Mouse (Mus musculus): ENCODE measurements around the gene Agbl4.

Agbl4 gene

DNA sequence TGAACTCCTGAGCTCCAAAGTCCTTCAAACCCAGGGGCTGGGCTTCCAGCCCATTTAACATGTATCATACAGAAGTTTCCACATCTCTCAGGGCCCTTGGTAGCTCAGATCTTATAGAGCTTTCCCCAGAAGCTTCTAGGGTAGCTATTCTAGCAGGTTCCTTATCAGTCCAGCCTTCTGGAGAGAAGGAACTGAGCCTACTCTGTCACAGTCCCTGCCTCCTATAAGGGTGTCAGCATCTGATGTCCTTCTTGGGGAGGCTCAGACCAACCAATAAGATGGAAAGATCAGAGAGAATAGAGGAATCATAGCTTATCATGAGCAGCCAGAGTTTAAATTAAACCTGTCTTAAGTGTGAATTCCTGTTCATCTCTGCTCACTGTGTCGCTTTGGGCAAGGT, 1269.3 kb downstream of the Agbl4 start:
- DNase-seq (ENCODE audit: low spot score) = no peak

DNA sequence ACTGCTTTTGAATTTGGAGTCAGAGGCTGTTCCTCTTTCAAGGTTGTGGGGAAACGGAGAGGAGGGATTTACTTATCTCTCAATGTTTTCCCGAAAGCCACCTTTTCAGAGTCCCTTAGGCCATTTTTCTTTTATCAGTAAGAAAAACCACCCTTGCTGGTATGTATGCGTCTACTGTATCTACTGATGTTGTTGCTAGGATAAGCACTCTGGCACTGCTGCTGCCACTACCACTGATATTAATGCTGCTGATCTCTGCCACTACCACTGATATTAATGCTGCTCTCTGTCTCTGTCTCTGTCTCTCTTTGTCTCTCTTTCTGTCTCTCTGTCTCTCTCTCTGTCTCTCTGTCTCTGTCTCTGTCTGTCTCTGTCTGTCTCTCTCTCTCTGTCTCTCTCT, 1271.9 kb downstream of the Agbl4 start:
- no peak for DNase-seq (ENCODE audit: low spot score)

GRCm38 (mm10) chr4:111670566-111671421, 1273.3 kb downstream of the Agbl4 start:
- DNase-seq (ENCODE audit: low spot score) = no peak

DNA sequence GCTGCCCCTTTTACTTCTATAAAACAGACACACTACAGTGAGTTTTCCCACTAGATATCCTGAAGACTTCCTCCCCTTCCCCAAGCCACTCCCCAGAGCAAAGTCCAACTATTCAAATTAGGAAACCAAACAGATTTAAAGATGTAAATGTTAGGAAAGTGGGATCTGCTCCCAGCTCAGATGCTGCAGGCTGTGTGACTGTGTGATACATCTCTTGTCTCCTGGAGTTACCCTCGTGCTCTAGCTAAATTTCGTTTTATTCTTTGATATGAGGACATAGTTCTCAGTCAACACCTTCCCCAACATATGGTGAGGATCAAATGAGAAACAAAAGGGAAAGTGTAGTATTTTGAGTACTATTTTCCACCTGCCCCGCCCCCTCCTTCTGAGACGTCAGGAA, 1274.0 kb downstream of the Agbl4 start:
- no peak for DNase-seq (ENCODE audit: low spot score)

DNA sequence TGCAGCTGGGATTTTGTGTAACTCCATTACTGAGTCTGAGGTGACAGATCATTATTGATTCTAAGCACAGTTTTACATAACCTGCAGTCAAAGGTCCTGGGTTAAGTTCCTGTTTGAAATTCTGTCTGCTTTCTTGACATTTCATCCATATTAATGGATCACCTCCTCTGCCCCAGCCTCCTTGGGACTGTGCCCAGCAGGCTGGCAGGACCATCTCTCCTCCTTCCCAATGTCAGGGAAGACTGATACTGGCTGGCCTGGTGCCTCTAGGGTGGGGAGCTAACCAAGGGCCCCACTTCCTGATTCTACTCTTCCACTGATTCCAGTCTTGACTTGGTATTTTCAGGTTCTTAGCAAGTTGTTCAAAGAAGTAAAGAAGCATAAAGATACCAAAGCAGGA, 1276.4 kb downstream of the Agbl4 start:
- DNase-seq (ENCODE audit: low spot score) = no peak

DNA sequence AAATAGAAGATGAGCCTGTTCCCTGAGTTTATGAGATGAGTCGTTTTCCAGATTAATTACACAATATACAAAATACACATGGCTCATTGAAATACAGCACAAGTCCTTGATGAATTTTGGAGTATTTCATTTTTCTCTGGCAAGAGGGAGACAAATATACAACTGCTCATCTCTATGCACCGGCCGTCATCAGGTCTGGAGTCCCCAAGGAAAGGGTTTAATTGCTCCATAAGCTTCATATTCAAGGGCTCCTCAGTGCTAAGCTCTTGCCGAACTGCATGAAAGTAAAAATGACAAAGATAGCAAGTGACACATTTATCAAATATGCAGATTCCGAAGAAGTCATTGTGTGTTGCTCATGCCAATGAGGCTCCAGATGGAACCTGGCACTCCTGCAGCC, 1284.5 kb downstream of the Agbl4 start:
- no peak for DNase-seq (ENCODE audit: low spot score)

GRCm38 (mm10) chr4:111682793-111683192, 1285.3 kb downstream of the Agbl4 start:
- DNase-seq (ENCODE audit: low spot score) = no peak

- no peak for DNase-seq (ENCODE audit: low spot score)
Observed at GRCm38 (mm10) chr4:111683843-111684242, 1286.4 kb downstream of the Agbl4 start.

DNA sequence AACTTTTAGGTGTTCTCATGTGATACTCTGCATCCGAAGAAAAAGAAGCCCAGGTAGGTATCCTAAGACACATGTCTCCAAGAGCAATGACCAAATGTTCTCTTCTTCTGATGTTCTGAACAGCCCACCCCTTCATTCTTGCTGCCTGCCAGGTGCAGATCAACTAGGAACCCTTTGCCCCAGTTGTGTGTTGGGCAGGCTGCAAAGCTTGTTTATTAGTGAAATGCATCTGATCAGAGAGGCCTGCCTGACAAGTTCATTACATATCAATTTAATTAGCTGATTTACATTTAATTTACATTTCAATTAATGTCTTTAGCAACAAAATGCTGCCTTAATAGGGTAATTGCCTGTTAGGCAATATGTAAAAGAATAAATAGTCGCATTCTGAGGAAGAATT, 1288.5 kb downstream of the Agbl4 start:
- DNase-seq (ENCODE audit: low spot score) = no peak

GRCm38 (mm10) chr4:111686951-111687350, 1289.5 kb downstream of the Agbl4 start:
- peak; percentile 40 for DNase-seq (ENCODE audit: low spot score)

DNA sequence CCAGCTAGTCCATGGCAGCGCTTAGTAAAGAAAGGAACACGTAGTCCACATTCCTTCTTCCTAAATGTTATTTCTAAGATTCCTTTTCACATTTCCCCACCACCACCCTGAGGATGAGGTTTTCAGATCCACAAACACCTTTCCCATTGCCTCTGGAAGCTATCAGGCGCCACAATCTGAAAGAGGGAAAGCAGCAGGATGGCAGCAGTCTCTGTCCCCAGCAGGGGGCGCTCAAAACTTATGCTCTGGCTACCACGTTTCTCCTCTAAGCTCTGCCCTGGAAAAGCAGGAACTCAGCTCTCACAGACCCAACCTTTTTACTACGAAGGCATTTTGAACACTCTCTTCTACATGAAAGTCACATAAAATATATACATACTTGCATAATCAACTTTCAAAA, 1290.2 kb downstream of the Agbl4 start:
- peak; percentile 75 for DNase-seq (ENCODE audit: low spot score)

- no peak for DNase-seq (ENCODE audit: low spot score)
Observed at GRCm38 (mm10) chr4:111691057-111691543, 1293.6 kb downstream of the Agbl4 start.

DNA sequence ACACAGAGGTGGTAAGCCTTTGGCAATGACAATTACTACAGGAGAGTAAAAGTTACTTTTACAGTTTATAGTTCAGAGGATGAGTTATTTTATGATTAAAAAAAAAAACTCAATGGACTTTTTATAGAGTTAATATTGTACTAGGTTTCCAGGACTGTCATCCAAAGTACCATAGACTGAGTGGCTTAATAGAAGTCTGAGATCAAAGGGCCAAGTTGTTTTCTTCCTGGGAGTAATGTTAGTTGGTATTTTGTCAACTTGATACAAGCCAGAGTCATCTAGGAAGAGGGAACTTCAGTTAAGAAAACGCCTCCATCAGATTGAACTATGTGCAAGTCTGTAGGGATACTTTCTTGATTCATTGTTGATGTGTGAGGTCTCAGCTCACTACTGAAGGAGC, 1303.9 kb downstream of the Agbl4 start:
- DNase-seq (ENCODE audit: low spot score) = no peak

GRCm38 (mm10) chr4:111704126-111704525, 1306.7 kb downstream of the Agbl4 start:
- DNase-seq (ENCODE audit: low spot score) = no peak

DNA sequence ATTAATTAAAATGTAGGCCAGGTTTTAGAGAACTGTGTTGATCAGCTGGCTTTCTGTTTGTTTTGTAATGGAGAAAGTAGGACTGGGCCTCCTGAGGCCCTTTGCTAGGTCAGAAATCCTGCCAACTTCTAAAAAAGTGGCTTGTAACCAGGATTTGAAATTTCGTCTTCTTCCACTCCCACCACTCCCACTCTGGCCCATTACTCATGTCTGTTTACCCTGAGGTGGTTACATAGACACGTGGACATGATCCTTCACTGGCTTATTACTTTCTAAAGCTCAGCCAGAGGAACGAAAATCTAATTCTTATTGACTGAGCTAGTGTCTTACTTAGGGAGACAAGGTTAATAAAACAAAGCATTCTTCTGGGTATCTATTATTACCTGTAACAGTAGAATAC, 1307.5 kb downstream of the Agbl4 start:
- no peak for DNase-seq (ENCODE audit: low spot score)
